Mouse (Mus musculus) intestine, postnatal 0 days (tissue): ENCODE measurements at regions not wholly inside any gene's neighbourhood (a gene's known extent, or its start where the extent isn't known, plus 50 kb on each side); places are given as distances from the start of the nearest gene placed in this dataset.

ENCODE experiments used
- ATAC-seq: fragments of 200-750 bp; cut with Nextera tagmentation; 2 replicates; pipeline ENCODE4 v1.8.0; 2017; ENCODE audit warnings: mild to moderate bottlenecking, moderate TSS enrichment, moderate library complexity
- H3K27ac ChIP-seq: fragments of 300-500 bp; sonication (generic); 2 replicates; pipeline ENCODE4 v1.5.1; 2014; ENCODE audit warnings: mild to moderate bottlenecking, low read depth, low read length, moderate library complexity
- H3K27me3 ChIP-seq: fragments of 300-500 bp; sonication (generic); replicated peaks from 2 replicates; pipeline ENCODE4 v1.6.1; 2014; ENCODE audit warnings: low read length, mixed read lengths; ENCODE audit not compliant: control insufficient read depth, insufficient read depth
- H3K36me3 ChIP-seq: fragments of 300-500 bp; sonication (generic); 2 replicates; pipeline ENCODE4 v1.6.1; 2014; ENCODE audit warnings: mild to moderate bottlenecking, moderate library complexity; ENCODE audit not compliant: control insufficient read depth, insufficient read depth
- H3K4me1 ChIP-seq: fragments of 300-500 bp; sonication (generic); replicated peaks from 2 replicates; pipeline ENCODE4 v1.6.1; 2014; ENCODE audit warnings: antibody characterized with exemption, low read length, mixed read lengths; ENCODE audit not compliant: control insufficient read depth, insufficient read depth
- H3K4me2 ChIP-seq: fragments of 300-500 bp; sonication (generic); replicated peaks from 2 replicates; pipeline ENCODE4 v1.6.1; 2014; ENCODE audit warnings: low read depth, mild to moderate bottlenecking, moderate library complexity
- H3K4me3 ChIP-seq: fragments of 300-500 bp; sonication (generic); 2 replicates; pipeline ENCODE4 v1.5.1; 2014; ENCODE audit warnings: low read depth, low read length
- H3K9ac ChIP-seq: fragments of 300-500 bp; sonication (generic); 2 replicates; pipeline ENCODE4 v1.6.1; 2014; ENCODE audit warnings: mild to moderate bottlenecking, low read depth, low read length
- H3K9me3 ChIP-seq: fragments of 300-500 bp; sonication (generic); 2 replicates; pipeline ENCODE4 v1.6.1; 2016; ENCODE audit warnings: mixed run types; ENCODE audit not compliant: control insufficient read depth
- CTCF ChIP-seq: sonication (generic); IDR thresholded peaks from 2 replicates; pipeline ENCODE4 v1.5.1; 2016; ENCODE audit warnings: low read depth, mild to moderate bottlenecking, control low read depth, antibody characterized with exemption, moderate library complexity
- WGBS: fragments of 180-500 bp; shearing (Covaris S2); extraction: QIAGEN DNeasy Blood & Tissue Kit; methylation state at CpG from one replicate; pipeline ENCODE4 v1.1.7; 2014; 5-methylcytosine and 5-hydroxymethylcytosine counted together

DNA sequence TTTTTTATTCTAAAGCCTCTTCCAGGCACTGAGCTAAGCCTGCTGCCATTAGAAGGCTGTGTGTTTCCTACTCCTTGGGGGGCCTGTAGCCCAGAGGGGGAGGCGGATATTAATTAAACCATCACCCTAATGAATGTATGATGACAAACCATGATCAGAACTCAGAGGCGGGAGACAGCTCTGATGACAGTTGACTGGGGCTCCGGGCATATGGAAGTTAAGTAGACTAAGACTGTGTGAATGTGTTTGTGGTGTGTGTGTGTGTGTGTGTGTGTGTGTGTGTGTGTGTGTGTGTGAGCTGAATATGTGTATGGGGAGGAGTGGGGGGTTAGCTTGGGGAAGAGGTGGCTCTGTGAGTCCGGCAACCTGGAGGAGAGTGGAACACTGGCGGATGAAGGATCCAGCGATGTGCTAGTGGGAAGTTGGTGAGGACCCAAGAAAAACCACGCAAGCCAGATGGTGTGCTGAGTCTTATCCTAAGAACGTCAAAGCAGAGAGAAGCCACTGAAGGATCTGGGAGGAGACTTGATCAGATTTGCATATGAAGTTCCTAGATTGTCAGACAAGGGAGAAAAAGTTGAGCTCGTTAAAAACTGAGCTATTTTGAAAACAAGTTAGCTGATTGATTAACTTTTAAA is 256.7 kb downstream of the Lmx1a start:
- WGBS = 78% methylated on average over 9 of the region's 9 CpGs

DNA sequence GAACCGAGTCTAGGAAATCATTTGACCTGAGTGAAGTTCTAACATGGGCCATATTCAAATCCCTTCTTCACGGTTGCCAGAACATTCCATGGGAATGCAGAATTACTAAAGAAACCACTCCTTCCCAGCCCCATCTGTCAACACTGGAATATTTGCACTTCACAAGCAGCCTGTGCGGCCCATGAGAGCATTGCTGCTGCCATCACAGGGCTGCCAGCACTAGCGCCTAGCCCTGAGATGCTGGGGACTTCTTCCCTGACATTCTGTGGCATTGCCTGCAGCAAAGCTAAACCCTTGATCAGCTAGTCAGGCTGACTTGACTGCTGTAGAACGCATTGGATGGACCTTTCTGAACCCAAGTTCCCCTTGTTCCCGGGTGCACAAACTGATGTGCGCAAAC is 258.8 kb downstream of the Lmx1a start:
- H3K4me2 ChIP-seq = no peak overlapping the region
- no peak for TF ChIP-seq CTCF
- H3K9ac ChIP-seq = no peak overlapping the region
- 57% methylated on average over 7 of the region's 7 CpGs for WGBS
- H3K9me3 ChIP-seq = no peaks in the 10 kb centered on the region
- ATAC-seq = no peak
- H3K4me1 ChIP-seq = no peaks in the 10 kb centered on the region
- H3K4me3 ChIP-seq = no peak overlapping the region
- no peak overlapping the region for H3K27ac ChIP-seq
- H3K36me3 ChIP-seq = no peaks in the 10 kb centered on the region
- no peaks in the 10 kb centered on the region for H3K27me3 ChIP-seq

More for the DNA sequence above, 256.7 kb downstream of the Lmx1a start:
- Histone ChIP-seq H3K9ac (no peak overlapping the region), H3K36me3 (no peaks in the 10 kb centered on the region), H3K4me1 (no peaks in the 10 kb centered on the region), H3K4me2 (no peak overlapping the region), H3K9me3 (no peaks in the 10 kb centered on the region), H3K27me3 (no peaks in the 10 kb centered on the region), H3K4me3 (no peak overlapping the region), H3K27ac (no peak overlapping the region)
- ATAC-seq = no peak
- TF ChIP-seq CTCF = no peak

DNA sequence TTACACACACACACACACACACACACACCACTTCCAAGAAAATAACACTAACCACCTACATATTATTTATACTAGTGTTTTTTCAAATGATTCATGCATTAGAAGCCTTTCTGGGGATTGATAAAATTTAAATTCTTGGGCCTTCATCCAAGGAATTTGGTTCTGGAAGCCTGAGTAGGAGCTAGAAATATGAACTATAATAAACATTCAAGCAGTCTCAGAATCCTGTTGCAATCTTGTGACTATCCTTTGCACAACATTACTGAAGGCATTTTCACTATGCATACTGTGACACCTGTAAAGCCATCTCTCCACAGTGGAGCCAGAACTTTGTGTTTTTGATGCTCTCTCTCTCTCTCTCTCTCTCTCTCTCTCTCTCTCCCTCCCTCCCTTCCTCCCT is 262.7 kb downstream of the Lmx1a start:
- Histone ChIP-seq H3K4me2 (no peak overlapping the region), H3K4me1 (no peaks in the 10 kb centered on the region), H3K36me3 (no peaks in the 10 kb centered on the region), H3K27ac (no peak overlapping the region), H3K27me3 (no peaks in the 10 kb centered on the region), H3K9ac (no peak overlapping the region), H3K4me3 (no peak overlapping the region), H3K9me3 (no peaks in the 10 kb centered on the region)
- ATAC-seq = no peak
- TF ChIP-seq CTCF = no peak

DNA sequence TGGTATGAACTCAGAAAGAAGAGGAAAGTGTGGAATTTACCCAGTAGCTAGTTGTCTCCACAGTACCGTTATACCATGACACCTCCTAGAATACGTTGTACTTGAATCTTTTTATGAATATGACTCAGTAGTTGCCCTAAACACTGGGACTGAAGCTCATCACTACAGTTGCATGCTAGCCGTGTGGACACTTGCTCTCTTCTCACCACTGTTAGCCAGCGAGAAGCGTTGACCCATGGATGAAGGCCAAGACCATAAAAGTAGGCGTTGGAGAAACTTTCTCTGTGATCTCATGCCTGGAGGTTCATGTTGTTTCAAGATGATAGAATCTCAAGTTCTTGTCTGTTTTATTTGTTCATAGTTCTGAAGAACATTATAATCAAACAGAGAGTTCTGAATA is 269.5 kb downstream of the Lmx1a start:
- no peak overlapping the region for H3K27ac ChIP-seq
- H3K9me3 ChIP-seq = no peaks in the 10 kb centered on the region
- no peak overlapping the region for H3K9ac ChIP-seq
- WGBS = 76% methylated on average over 6 of the region's 6 CpGs
- no peak for ATAC-seq
- no peaks in the 10 kb centered on the region for H3K27me3 ChIP-seq
- no peak overlapping the region for H3K4me3 ChIP-seq
- H3K4me2 ChIP-seq = no peak overlapping the region
- no peaks in the 10 kb centered on the region for H3K4me1 ChIP-seq
- no peak for TF ChIP-seq CTCF
- H3K36me3 ChIP-seq = no peaks in the 10 kb centered on the region

DNA sequence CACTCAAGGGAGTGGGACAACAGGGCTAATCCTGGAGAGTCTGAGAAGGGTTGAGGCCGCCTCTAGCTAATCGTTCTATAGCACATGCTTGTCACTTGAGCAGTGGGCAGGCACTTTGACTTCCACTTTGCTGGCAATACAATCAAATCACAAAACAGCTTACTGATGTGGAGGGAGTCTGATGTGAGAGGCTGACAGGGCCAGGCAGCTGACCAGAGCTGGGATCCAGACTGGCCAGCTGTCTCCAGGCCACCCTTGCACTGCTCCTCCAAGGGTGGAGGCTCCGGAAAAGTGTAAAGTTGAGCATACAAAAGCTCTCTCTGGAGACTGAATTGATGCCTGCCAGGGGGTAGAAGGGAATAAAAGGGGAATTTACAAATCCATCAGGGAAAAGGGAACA is 280.5 kb downstream of the Lmx1a start:
- WGBS = 80% methylated on average over 3 of the region's 3 CpGs
- Histone ChIP-seq H3K4me1 (no peaks in the 10 kb centered on the region), H3K9me3 (no peaks in the 10 kb centered on the region), H3K27me3 (no peaks in the 10 kb centered on the region), H3K36me3 (no peaks in the 10 kb centered on the region), H3K9ac (no peak overlapping the region), H3K4me2 (no peak overlapping the region), H3K4me3 (no peak overlapping the region), H3K27ac (no peak overlapping the region)
- no peak for ATAC-seq
- TF ChIP-seq CTCF = no peak

DNA sequence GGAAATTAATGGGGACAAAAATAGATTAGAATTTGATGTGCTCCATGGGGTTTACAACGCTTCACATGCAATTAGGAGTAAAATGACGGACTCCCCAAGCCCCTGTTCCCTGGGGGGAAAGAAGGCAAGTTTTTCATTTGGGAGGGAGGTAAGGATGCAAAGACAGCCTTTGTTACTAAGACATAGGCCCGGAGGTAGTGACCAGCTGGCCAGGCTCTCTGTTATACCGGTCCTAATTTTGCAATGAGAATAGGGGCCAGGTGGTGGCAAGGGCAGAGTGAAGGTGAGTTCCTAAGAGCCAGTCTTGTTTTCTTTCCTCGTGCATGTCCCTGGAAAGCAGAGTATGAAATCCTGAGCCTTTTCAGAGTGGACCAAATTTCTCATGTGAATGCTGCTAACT is 280.9 kb downstream of the Lmx1a start:
- H3K27ac ChIP-seq = no peak overlapping the region
- TF ChIP-seq CTCF = no peak
- WGBS = 85% methylated on average over 5 of the region's 5 CpGs

DNA sequence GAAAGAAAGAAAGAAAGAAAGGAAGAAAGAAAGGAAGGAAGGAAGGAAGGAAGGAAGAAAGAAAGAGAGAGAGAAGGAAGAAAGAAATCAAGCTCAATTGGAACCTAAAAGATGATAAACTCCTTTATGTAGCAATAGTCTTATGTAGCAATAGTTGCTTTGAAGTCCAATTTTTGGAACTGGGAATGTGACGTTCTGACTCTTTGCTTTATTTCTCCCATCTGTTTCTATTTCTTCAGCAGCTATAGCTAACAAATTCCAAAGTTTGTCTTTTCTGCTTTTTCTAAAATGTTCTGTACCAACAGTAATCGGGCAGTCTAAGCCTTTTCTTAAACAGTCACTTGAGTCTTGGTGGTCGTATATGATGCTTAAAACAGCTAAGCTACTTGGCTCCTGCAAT is 287.7 kb downstream of the Lmx1a start:
- no peak overlapping the region for H3K9ac ChIP-seq
- H3K4me3 ChIP-seq = no peak overlapping the region
- H3K36me3 ChIP-seq = no peaks in the 10 kb centered on the region
- no peak overlapping the region for H3K27ac ChIP-seq
- WGBS = 82% methylated on average over 3 of the region's 3 CpGs
- H3K4me1 ChIP-seq = no peaks in the 10 kb centered on the region
- no peak for ATAC-seq
- no peak for TF ChIP-seq CTCF
- H3K4me2 ChIP-seq = no peak overlapping the region
- H3K27me3 ChIP-seq = no peaks in the 10 kb centered on the region
- no peaks in the 10 kb centered on the region for H3K9me3 ChIP-seq

More for the DNA sequence above, 280.9 kb downstream of the Lmx1a start:
- ATAC-seq = no peak
- Histone ChIP-seq H3K27me3 (no peaks in the 10 kb centered on the region), H3K36me3 (no peaks in the 10 kb centered on the region), H3K4me2 (no peak overlapping the region), H3K4me1 (no peaks in the 10 kb centered on the region), H3K9me3 (no peaks in the 10 kb centered on the region), H3K4me3 (no peak overlapping the region), H3K9ac (no peak overlapping the region)
